Mouse (Mus musculus) heart, embryonic 16.5 days (tissue): ENCODE measurements around the gene Slc25a35. TPM values are rescaled to one million over a fixed set of nuclear protein-coding genes. Genes with fewer than 3 reads are reported as not detected.
A peak's percentile ranks its signal among the peaks of the same experiment; 100 is the strongest.
"Not testable (repeated sequence)": the region's sequence is repeated elsewhere in the genome, so short reads cannot be mapped to it uniquely, and the experiment has no call there.

ENCODE experiments used
- ATAC-seq: fragments of 200-750 bp; cut with Nextera tagmentation; replicated peaks from 2 replicates; pipeline ENCODE4 v1.8.0; 2017; ENCODE audit warnings: moderate number of reproducible peaks; ENCODE audit not compliant: insufficient read depth, low FRiP score; ENCODE audit errors: extremely low read depth
- H3K27ac ChIP-seq: fragments of 300-500 bp; sonication (generic); 2 replicates; pipeline ENCODE4 v1.5.1; 2014; ENCODE audit warnings: mild to moderate bottlenecking, low read length, control low read depth, moderate library complexity
- H3K27me3 ChIP-seq: fragments of 300-500 bp; sonication (generic); 2 replicates; pipeline ENCODE4 v1.6.1; 2014; ENCODE audit warnings: low read length, mixed read lengths; ENCODE audit not compliant: control insufficient read depth, insufficient read depth
- H3K36me3 ChIP-seq: fragments of 300-500 bp; sonication (generic); 2 replicates; pipeline ENCODE4 v1.6.1; 2014; ENCODE audit not compliant: control insufficient read depth, insufficient read depth
- H3K4me1 ChIP-seq: fragments of 300-500 bp; sonication (generic); 2 replicates; pipeline ENCODE4 v1.6.1; 2014; ENCODE audit warnings: low read length, mixed read lengths; ENCODE audit not compliant: control insufficient read depth, insufficient read depth
- H3K4me2 ChIP-seq: fragments of 300-500 bp; sonication (generic); 2 replicates; pipeline ENCODE4 v1.6.1; 2014; ENCODE audit warnings: low read depth, mild to moderate bottlenecking, control low read depth, low read length
- H3K4me3 ChIP-seq: fragments of 300-500 bp; sonication (generic); 2 replicates; pipeline ENCODE4 v1.5.1; 2014; ENCODE audit warnings: mild to moderate bottlenecking, control low read depth, low read length
- H3K9ac ChIP-seq: fragments of 300-500 bp; sonication (generic); 2 replicates; pipeline ENCODE4 v1.6.1; 2014; ENCODE audit warnings: low read length, control low read depth
- H3K9me3 ChIP-seq: fragments of 300-500 bp; sonication (generic); replicated peaks from 2 replicates; pipeline ENCODE4 v1.6.1; 2016; ENCODE audit warnings: low read length; ENCODE audit not compliant: control insufficient read depth
- WGBS: fragments of 180-500 bp; shearing (Covaris S2); extraction: QIAGEN DNeasy Blood & Tissue Kit; methylation state at CpG from one replicate; pipeline ENCODE4 v1.1.7; 2014; 5-methylcytosine and 5-hydroxymethylcytosine counted together
- polyA plus RNA-seq: library from polyadenylated mRNA; unstranded; fragments of >200 nt; fragmentation: Nextera tagmentation; extraction: Ambion mirVana; gene quantifications from 2 replicates; pipeline ENCODE4 v1.2.1, GENCODE M21; 2015

The Slc25a35 gene
- polyA plus RNA-seq, 1 experiment from 2014 or later: 1.7 TPM

DNA sequence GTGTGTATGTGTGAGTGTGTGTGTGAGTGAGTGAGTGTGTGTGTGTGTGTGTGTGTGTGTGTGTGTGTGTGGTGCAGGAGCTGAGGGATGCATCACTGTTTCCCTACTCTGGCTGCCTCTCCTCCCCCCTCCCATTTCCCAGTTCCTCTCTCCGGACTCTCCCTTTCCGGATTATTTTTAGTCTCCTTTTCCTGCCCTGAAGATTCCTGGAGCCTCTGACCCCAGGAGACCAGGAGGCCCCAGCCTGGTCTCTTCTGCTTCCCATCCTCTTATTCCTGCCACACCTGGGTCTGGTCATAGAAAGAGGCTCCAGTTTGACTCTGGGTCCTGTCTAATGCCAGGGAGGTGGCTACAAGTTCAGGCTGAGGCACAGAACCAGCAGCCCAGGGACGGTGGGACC is 11.8 kb upstream of the Slc25a35 start:
- ATAC-seq: peak; percentile 49; the same call in 1 of the 2 replicates
- WGBS: 35% methylated on average over 3 of the region's 3 CpGs
- Histone ChIP-seq H3K27ac (peak overlapping the region; percentile 79), H3K36me3 (no peaks in the 10 kb centered on the region), H3K4me3 (peak overlapping the region; percentile 46), H3K27me3 (peaks cover 11% of the 10 kb centered on the region), H3K4me2 (peak overlapping the region; percentile 43), H3K4me1 (peaks cover 4% of the 10 kb centered on the region; the same call in 1 of the 2 replicates), H3K9ac (peak overlapping the region; percentile 52), H3K9me3 (no peaks in the 10 kb centered on the region)

DNA sequence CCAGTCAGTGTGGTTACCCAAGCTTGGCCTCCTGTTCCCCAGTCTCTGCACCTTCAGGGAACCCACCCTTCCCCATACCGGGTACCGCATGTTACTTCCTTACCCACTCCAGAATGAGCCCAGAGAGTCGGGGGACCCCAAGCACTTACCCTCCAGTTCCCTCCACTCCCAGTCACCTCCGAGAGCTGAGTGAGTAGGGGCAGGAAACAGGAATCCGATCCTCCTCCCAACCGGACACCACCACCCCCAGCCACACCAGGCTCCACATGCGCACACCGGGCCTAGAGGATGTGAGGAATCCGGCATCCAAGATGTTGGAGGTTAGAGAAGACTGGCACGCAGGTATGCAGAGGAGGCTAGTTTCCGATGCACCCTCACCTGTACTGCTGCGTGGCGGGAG is 11.2 kb upstream of the Slc25a35 start:
- H3K4me2 ChIP-seq: peak overlapping the region; percentile 43
- no peaks in the 10 kb centered on the region for H3K9me3 ChIP-seq
- 26% methylated on average over 13 of the region's 13 CpGs for WGBS
- H3K27ac ChIP-seq: peak overlapping the region; percentile 79
- peak overlapping the region; percentile 52 for H3K9ac ChIP-seq
- H3K4me3 ChIP-seq: peak overlapping the region; percentile 46
- peak; percentile 38; the same call in 1 of the 2 replicates for ATAC-seq
- H3K4me1 ChIP-seq: peaks cover 4% of the 10 kb centered on the region; the same call in 1 of the 2 replicates
- peaks cover 11% of the 10 kb centered on the region for H3K27me3 ChIP-seq
- no peaks in the 10 kb centered on the region for H3K36me3 ChIP-seq

DNA sequence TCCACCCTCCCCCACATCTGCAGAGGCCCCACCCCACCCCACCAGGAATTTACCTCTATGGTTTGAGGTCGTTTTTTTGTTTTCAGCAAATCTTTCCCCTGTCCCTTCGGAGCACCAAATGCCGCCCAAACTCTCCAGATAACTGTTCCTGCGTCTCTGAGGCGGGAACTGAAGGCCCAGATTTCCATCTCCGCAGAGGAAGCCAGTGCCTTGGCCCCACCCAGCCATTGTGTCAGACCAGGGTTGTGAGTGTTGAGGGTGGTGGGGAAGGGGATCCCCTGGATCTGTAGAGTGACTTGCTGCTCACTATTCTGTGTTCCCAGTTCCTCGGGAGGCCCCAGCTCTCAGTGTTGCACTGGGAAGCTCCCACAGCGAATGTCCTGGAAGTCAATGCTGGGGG is 10.6 kb upstream of the Slc25a35 start, which contains the start of gene Arhgef15:
Gene Arhgef15, minus strand, starts transcription at position 173 of the 400 bp plus-strand sequence.
- peak within 1 kb of the TSS; percentile 46 for H3K4me3 ChIP-seq
- peak within 1 kb of the TSS; percentile 79 for H3K27ac ChIP-seq
- H3K4me2 ChIP-seq: peak within 1 kb of the TSS; percentile 43
- H3K9me3 ChIP-seq: no peaks in the 10 kb centered on the region
- no peak for ATAC-seq
- 42% methylated on average over 8 of the region's 8 CpGs for WGBS
- H3K36me3 ChIP-seq: no peaks in the 10 kb centered on the region
- H3K9ac ChIP-seq: peak within 1 kb of the TSS; percentile 52
- H3K4me1 ChIP-seq: peaks cover 4% of the 10 kb centered on the region; the same call in 1 of the 2 replicates
- H3K27me3 ChIP-seq: peaks cover 11% of the 10 kb centered on the region

DNA sequence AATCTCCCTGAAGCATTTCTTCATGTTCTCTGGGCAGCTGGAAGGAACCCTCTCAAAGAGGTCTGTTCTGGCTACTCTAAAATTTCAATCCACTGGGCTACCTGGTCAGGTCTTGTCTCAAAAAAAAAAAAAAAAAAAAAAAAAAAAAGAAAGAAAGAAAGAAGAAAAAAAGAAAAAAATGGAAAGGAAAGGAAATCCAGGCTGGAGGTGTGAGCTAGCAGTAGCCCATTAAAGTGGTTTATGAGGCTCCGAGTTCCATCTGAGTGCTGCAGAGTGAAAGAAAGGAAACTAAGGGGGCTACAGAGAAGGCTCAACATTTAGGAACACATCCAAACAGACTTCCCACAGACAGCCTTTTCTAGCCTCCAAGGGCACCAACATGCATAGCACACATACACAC is 10.0 kb upstream of the Slc25a35 start:
- Histone ChIP-seq H3K4me3 (peak overlapping the region; percentile 46), H3K27ac (no peak overlapping the region; the same call in 1 of the 2 replicates), H3K27me3 (peaks cover 11% of the 10 kb centered on the region), H3K4me2 (peak overlapping the region; percentile 41), H3K36me3 (no peaks in the 10 kb centered on the region), H3K9ac (no peak overlapping the region), H3K9me3 (no peaks in the 10 kb centered on the region), H3K4me1 (peaks cover 4% of the 10 kb centered on the region; the same call in 1 of the 2 replicates)
- WGBS: 90% methylated on average over 1 of the region's 1 CpGs
- no peak for ATAC-seq

DNA sequence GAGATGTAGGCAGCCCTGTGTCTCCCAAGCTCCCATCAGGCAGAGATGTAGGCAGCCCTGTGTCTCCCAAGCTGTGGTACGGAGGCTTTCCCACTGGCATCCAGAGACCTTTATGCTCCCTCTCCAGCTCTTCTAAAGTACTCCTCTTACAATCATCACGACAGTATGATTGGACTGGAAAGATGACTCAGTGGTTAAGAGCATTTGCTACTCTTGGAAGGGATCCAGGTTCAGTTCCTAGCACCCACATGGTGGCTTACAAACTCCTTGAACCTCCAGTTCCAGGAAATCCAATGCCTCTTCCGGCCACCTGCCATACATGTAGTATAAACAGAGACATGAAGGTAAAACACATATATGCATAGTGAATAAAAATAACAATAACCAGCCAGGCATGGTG is 6.3 kb upstream of the Slc25a35 start:
- ATAC-seq: no peak
- H3K36me3 ChIP-seq: no peaks in the 10 kb centered on the region

DNA sequence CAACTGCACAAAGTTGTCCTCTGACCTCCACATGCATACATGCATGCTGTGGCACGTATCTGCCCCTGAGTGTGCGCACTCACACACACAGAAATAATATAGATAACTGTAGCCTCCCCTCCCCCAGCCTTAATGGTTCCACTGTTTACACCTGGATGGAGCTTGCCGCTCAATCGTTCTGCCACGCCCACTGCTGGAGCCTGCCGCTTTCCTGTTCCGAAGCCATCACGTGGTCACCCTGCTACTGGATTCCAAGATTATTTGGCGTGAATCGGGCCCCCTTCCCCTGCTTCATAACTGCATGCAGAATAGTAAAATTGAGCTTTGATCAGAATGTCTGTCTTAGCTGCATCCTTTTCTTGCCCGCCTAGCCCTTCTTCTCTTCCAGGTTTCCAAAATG is 5.8 kb upstream of the Slc25a35 start:
- H3K4me3 ChIP-seq, H3K9me3 ChIP-seq, H3K9ac ChIP-seq, H3K36me3 ChIP-seq, H3K4me1 ChIP-seq, H3K4me2 ChIP-seq, H3K27ac ChIP-seq, H3K27me3 ChIP-seq, ATAC-seq: not testable (repeated sequence)
- WGBS: 29% methylated on average over 11 of the region's 11 CpGs

More for the DNA sequence above, 6.3 kb upstream of the Slc25a35 start:
- no peaks in the 10 kb centered on the region for H3K4me1 ChIP-seq
- no peak overlapping the region for H3K27ac ChIP-seq
- H3K27me3 ChIP-seq: no peaks in the 10 kb centered on the region
- H3K4me2 ChIP-seq: no peak overlapping the region
- no peak overlapping the region for H3K9ac ChIP-seq
- H3K4me3 ChIP-seq: no peak overlapping the region
- WGBS: 67% methylated on average over 3 of the region's 3 CpGs
- no peaks in the 10 kb centered on the region for H3K9me3 ChIP-seq

DNA sequence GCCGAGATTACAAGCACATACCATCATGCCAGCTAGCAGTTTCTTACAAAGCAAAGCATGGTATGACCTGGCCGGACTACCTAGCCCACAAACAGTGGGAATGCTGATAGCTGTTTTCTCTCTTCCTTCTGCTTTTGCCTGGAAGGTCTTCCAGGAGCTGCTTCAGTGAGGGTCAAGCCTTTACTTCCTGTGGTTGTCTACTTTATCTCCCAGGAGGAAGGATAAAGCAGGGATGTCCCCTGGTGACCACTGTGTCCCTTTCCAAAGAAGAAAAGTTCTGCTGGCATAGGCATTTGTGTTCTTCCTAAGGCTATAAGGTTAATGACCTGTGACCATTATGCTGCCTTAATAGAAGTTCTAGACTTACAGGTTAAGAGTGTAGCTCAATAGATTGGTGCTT is 4.5 kb upstream of the Slc25a35 start:
- Histone ChIP-seq H3K4me3 (no peak overlapping the region), H3K27ac (no peak overlapping the region), H3K36me3 (no peaks in the 10 kb centered on the region), H3K9ac (no peak overlapping the region), H3K4me1 (peaks cover 8% of the 10 kb centered on the region), H3K4me2 (no peak overlapping the region), H3K27me3 (no peaks in the 10 kb centered on the region), H3K9me3 (no peaks in the 10 kb centered on the region)
- 66% methylated on average over 2 of the region's 2 CpGs for WGBS
- no peak for ATAC-seq

DNA sequence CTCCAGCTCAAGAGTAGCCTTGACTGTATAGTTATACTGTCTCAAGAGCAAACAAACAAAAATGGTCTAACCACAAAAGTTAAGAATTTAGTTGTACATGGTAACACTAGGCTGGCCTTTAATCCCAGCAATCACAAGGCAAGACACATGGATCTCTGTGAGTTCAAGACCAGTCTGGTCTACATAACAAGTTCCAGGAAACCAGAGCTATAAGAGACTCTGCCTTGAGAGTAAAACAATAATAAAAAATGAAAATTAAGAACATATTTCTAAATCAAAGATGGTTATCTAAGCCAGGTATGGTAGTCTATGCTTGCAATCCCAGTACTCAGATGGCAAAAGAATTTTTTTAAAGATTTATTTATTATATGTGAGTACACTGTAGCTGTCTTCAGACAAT is 2.9 kb upstream of the Slc25a35 start:
- no peak overlapping the region for H3K9ac ChIP-seq
- no peaks in the 10 kb centered on the region for H3K27me3 ChIP-seq
- H3K27ac ChIP-seq: no peak overlapping the region
- ATAC-seq: no peak
- H3K36me3 ChIP-seq: no peaks in the 10 kb centered on the region
- peaks cover 11% of the 10 kb centered on the region for H3K4me1 ChIP-seq
- no peak overlapping the region for H3K4me2 ChIP-seq
- no peaks in the 10 kb centered on the region for H3K9me3 ChIP-seq
- no peak overlapping the region for H3K4me3 ChIP-seq

DNA sequence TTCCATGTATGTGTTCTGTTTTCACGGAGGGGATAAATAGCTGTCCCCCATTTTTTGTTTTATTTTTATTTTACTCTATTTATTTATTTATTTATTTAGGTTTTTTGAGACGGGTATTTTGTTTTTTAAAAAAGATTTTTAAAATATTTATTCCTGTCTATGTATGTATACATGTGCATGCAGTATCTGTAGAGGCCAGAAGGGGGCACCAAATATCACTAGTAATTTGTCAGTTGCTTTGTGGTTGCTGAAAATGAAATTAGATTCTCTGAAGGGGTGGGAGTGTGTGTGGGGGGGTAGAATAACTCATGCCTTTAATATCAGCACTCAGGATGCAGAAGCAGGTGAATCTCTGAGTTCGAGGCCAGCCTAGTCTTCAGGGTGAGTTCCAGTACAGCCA is 2.1 kb upstream of the Slc25a35 start:
- H3K4me1 ChIP-seq: peaks cover 18% of the 10 kb centered on the region
- no peak overlapping the region for H3K4me2 ChIP-seq
- H3K36me3 ChIP-seq: no peaks in the 10 kb centered on the region
- no peaks in the 10 kb centered on the region for H3K9me3 ChIP-seq
- no peak overlapping the region for H3K9ac ChIP-seq
- H3K27me3 ChIP-seq: no peaks in the 10 kb centered on the region
- ATAC-seq: no peak
- 24% methylated on average over 3 of the region's 3 CpGs for WGBS
- H3K27ac ChIP-seq: no peak overlapping the region
- H3K4me3 ChIP-seq: no peak overlapping the region
